Mouse (Mus musculus): Measurements from ENCODE around the gene Cdc26. TPM values are rescaled to one million over a fixed set of nuclear protein-coding genes. Genes with fewer than 3 reads are reported as not detected.

The Cdc26 gene
- total RNA-seq, 2 experiments from 2014 or later: 40.5 to 46.3 TPM

DNA sequence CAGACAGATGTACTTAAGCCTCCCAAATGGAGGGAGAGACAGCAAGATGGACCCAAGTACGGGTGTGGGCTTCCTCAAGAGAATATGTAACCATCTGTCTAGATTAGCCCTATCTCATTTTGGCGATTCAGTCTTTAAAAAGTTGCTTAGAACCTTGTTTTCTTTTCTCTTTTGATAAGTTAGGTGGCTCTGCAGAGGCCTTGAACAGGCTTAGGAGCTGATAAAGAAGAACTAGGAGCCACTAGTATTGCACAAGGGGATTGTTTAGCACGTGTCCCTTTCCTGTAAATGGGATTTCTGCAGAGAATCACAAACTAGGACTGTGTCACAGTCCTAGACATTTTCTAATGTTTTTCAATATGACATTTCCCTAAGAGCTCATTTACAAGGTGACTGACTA, 39.4 kb downstream of the Cdc26 start:
- intact Hi-C loops (cut with DNase I; ENCODE audit: low total_unique reads): no loop called here
- DNase-seq: no peak

DNA sequence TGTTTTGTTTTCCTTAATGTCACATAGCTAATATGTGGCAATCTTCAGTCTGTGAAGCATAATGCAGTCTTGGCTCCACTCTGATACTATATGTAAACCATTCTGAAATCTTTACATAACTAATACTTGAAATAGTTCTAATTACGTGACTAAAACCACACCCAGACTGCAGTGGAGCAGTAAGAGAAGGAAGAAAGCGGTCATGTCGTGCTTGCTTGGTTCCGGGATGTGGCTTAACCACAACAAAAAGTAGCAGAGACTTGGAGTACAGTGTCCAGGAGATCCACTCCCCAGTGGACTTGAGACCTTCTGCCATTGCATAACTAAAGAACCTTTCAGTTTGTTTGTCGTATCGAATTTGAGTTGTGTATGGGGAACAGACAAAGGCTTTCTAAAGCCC, 40.9 kb downstream of the Cdc26 start:
- DNase-seq: no peak
- intact Hi-C loops (cut with DNase I; ENCODE audit: low total_unique reads): no loop called here

DNA sequence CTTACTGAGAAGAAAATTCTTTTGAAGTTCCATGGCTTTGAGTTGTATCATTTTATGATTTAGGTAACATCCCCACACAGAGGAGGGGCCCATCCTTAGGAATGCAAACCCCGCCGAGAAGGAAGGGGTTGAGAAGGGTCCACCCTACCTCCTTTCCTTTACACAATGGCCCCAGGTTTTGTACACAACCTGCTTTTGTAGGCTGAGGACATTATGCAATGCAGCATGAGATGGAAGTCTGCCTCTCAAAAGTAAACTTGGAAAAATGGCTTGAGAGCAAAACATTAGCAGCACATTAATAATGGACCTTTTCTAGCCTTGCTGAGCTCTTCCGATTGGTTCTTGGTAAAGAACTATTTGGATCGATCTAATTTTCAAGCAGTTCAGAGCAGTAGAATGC, 42.2 kb downstream of the Cdc26 start:
- DNase-seq: no peak
- intact Hi-C loops (cut with DNase I; ENCODE audit: low total_unique reads): no loop called here

DNA sequence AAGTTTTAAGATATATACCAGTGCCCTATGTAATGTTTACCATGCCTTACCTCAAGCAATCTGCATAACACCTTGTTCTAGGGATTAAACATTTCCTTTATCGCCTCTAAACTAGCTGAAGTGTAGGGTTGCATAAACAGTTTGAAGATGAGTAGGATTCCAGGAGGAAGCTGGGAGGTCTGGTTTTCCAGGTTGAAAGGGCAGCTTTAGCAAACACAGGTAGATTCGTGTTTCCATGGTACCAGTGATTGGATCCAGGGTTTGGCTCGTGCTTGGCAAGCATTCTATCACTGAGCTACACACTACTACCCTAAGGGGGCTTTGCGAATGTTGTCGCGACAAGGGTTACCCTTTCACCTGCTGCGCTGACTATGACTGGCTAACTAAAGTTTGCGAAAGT, 44.1 kb downstream of the Cdc26 start:
- intact Hi-C loops (cut with DNase I; ENCODE audit: low total_unique reads): no loop called here
- DNase-seq: no peak

DNA sequence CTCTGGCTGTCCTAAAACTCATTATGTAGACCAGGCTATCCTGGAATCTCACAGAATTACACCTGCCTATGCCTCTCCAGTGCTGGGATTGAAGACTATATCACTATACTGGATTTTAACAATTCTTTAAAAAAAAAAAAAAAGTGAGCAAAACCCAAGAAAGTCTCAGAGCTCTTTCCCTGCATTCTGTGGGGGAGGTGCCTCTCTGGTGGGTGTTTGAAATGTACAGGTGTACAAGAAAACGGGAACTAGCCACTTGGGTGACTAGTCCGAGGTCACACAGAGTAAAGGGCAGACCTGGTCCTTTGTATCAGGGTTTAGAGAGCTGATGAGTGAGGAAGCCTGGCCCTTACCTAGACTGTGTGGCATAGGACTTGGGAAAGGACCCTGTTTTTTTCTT, 46.0 kb downstream of the Cdc26 start:
- intact Hi-C loops (cut with DNase I; ENCODE audit: low total_unique reads): no loop called here
- no peak for DNase-seq

DNA sequence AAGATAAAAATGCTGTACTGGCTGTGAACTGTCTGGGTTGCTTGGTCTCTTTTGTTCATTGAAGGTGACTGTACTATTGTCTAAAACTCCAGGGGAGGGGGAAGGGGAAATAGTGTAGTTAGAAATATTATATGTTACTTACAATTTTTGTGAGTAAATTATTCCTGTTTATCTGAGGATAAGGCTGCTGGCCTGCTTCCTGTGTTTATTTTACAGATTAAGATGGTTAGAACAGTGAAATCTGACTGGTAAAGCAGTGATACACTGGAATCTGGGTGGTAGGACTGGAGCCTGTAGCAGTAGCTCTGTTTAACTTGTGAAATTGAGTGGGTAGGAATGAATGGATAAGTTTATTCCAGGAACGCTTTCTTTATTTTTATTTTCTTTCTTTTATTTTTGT, 46.4 kb downstream of the Cdc26 start:
- no peak for DNase-seq
- intact Hi-C loops (cut with DNase I; ENCODE audit: low total_unique reads): no loop called here

DNA sequence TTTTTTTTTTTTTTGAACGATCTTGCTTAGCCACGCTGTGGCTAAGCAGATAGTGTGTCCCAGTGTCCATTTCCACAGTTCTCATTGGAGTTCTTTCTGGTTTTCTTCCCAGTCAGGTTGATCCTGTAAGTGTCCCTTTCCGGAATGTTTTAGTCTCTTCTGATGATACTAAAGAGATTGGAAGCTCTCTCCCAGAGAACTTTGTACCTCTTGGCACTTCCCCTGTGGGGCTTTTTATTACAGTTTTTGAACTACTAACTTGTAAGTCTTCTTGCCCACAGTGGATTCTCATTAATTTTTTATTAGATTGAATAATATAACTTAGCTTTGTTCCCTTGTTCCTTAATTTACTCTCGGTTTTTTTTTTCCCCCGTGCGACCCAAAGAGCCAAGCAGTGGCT, 46.9 kb downstream of the Cdc26 start:
- intact Hi-C loops (cut with DNase I; ENCODE audit: low total_unique reads): no loop called here
- DNase-seq: no peak

DNA sequence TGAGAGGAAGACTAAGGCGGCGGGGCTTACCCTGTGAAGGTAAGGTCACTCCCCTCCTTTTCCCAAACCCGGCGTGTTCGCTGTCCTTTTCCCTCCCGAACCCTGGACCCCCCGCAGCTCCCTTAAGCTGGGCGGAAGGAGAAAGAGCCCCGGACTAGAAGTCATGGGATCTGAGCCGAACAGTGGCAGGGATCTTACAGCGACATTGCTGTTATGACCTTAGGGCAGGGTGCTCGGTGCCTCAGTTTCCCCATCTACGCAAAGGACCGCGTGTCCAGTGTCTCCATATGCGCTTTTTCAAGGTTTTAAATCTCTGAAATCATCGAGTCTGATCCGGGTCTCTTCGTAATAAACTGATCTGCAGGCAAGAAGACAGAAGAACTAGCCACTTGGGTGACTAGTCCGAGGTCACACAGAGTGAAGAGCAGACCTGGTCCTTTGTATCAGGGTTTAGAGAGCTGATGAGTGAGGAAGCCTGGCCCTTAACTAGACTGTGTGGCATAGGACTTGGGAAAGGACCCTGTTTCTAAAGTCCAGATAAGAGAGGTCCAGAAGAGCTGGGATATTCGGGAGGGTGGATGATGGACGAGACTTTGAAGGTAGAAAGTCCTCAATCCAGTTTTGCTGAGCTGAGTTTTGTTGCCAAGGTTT, 47.5 kb downstream of the Cdc26 start:
- intact Hi-C loops (cut with DNase I; ENCODE audit: low total_unique reads): no loop called here
- no peak for DNase-seq

DNA sequence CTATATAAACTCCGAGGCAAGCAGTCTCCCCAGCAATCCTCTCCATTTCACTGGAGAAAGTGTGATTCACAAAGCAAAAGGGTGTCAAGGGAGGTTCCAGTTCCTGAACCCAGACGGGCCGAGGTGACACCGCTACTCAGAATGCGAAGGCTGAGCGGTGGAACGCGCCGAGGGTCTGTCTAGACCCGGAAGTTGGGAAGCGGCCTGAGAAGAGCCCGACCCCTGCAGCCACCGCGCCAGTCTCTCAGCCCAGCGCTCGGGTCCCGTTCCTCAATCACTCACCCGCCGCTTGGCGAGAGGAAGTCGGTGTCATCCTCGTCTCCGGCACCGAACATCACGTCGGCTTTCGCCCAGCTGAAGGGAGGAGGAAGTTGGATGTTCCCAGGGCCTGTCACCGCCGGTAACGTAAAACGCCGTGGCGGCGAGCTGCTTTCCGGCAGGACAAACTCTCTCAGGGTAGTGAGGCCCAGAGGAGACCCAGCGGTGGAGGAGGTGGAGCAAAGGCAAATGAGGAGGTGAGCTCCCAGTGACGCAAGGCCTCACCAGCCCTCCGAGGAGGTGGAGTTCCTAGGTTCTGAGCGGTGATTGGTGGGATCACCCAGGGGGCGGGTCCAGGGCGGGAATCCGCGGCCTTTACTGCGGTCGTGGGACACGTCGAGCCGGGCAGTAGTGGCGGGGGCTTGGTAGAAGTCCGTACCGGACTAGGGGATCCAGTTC, 48.2 kb downstream of the Cdc26 start, which contains the start of the genes Fkbp15 and Slc31a1:
Fkbp15 (minus strand) TSS at position 461 of the 717 bp plus-strand sequence.
Slc31a1 (plus strand) TSS at position 640 of the 717 bp plus-strand sequence.
- intact Hi-C loops (cut with DNase I; ENCODE audit: low total_unique reads): no loop called here
- DNase-seq: peak; percentile 96

DNA sequence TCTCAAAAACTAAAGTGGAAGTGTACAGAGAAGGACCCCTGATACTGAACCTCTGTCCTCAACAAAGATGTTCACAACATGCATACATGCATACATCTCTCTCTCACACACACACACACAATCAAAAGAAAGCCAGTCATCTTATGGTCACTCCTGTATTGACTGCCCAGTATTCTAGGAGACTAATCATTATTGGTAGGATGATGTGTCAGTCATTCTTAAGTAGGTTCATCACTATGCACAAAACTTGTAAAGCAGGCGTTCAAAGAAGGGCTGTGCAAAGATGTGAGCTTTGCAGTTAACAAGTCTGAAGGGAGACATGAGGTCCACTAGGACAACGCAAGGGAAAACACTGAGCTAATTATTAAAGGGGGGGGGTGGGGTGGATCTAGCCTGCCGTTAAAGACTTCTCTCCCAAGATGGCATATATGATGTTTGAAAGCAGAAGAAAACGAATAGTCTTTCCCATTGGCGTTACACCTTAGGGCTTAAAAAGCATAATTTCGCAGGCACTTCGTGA, 49.1 kb downstream of the Cdc26 start:
- intact Hi-C loops (cut with DNase I; ENCODE audit: low total_unique reads): loop anchor here (10.0 kb wide), 1 partner anchor 45 kb away; the partner anchor contains the start of genes Cdc26 and Prpf4
- no peak for DNase-seq

DNA sequence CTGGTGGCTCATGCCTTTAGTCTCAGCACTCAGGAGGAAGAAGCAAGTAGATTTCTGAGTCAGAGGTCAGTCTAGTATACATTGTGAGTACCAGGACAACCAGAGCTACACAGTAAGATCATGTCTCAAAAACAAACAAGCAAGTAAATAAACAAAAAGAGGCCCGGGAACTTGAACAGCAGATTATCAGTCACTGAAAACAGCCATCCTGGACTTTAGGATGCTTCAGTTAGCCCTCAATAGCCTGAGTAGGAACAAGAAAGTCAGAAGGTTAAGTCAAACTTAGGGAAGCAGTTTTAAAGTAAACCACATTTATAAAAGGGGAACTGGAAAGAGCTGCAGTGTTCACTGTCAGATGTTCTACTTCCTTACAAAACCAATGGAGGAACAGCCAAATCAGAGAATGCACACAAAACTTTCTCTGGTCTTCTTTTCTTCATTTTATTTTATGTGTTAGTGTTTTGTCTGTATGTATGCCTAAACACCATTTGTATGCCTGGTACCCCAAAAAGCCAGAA, 50.8 kb downstream of the Cdc26 start:
- intact Hi-C loops (cut with DNase I; ENCODE audit: low total_unique reads): loop anchor here (10.0 kb wide), 1 partner anchor 47 kb away; the partner anchor contains the start of genes Cdc26 and Prpf4

DNA sequence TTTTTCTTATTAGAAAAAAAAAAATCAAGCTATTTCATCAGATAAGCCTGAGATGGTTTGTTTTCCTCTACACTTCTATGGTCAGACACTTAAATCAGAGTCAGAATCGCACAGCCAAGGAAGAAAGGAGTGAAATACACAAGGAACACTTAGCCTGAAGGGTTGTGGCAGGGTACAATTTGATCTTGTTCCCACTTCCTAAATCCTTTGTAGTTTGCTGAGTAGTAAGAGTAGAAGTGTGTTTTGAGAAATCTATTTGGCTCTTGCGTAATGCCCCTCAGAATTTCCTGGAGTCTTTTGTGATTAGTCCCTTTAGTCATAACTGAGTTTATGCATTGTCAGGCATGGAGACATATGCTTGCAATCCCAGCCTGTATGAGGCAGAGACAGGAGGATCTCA, 59.1 kb downstream of the Cdc26 start:
- no peak for DNase-seq
- intact Hi-C loops (cut with DNase I; ENCODE audit: low total_unique reads): loop anchor here (5.0 kb wide), 1 partner anchor 158 kb away; no protein-coding TSS in a partner anchor

More for the DNA sequence above, 50.8 kb downstream of the Cdc26 start:
- no peak for DNase-seq

DNA sequence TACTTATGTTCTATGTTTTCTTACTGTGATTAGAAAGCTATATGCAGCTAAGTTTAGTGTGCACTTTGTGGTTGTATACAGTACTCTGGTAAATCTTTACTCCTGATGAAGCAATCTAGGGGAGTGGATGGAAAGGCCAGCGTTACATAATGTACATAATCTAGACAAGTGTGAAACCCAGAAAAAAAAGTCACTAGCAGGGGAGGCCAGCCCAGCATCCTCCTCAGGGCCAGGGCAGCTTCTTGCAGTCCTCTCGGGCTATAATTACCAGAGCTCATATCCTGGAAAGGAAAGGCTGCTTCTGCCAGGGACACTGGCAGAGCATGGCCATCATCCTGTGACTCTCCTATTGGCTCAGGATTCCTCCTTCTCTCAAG, 60.1 kb downstream of the Cdc26 start:
- intact Hi-C loops (cut with DNase I; ENCODE audit: low total_unique reads): loop anchor here (5.0 kb wide), 1 partner anchor 159 kb away; no protein-coding TSS in a partner anchor
- no peak for DNase-seq

DNA sequence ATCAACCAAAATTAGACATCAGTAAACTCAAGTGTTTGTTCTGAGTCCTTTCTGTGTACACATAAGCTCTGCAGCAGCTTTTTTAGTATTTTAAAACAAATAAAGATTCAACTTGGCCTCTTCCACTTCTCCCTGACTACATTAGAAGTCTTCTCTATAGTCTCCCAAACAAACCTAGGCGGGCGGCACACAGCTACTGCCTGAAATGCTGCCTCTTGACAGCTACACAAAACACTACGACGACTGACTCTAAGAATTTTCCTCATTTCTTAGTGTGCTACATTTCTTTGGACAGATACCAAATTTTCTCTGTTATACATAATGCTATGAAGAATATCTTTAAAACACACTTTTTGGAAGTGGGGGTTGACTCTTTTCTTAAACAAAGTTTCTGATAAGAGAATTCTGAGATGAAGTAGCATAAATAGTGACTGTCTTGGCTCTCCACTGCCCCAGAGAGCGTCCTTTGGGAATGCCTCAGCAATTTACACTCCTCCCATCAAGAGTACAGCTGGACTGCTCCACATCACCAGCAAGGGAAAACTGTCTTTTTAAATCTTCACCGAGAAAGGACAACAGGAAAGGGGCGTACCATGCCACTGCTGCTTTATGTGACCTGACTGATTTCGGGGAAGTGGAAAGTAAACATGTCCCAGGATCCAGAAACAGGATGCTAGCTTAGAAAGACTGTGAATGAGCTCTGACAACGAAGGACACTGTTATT, 60.7 kb downstream of the Cdc26 start:
- DNase-seq: no peak

DNA sequence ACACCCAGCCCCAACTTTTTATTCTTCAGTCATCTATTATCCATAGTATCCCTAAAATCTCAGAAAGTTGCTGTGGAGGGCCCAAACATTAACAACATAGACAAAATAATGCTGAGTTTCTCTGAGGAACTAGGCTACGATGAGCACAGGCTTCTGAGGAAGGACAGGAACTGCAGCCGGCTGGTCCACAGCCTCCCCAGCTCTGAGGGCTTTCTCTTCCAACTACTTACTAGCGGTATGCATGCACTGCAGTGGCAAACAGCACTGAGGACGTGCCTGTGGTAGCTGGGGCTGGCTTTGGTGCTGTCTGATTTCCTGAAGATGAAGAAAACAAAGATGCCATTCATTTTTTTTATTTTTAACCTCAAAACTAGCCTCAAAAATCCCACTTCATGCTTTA, 62.6 kb downstream of the Cdc26 start:
- DNase-seq: no peak
- intact Hi-C loops (cut with DNase I; ENCODE audit: low total_unique reads): loop anchor here (5.0 kb wide), 1 partner anchor 161 kb away; no protein-coding TSS in a partner anchor

More for the DNA sequence above, 60.7 kb downstream of the Cdc26 start:
- intact Hi-C loops (cut with DNase I; ENCODE audit: low total_unique reads): loop anchor here (5.0 kb wide), 1 partner anchor 160 kb away; no protein-coding TSS in a partner anchor

DNA sequence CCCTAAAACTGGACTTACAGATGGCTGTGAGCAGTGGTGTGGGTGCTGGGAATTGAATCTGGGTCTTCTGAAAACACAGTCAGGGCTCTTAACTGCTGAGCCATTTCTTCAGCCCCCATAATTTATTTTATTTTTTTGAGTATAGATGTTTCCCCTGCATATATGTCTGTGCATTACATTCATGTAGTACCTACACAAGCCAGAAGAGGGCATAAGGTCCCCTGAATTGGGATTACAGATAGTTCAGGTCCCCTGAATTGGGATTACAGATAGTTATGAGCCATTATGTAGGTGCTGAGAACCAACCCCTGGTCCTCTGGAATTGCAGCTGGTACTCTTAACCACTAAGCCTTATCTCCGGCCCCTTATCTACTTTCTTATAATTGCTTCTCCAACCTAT, 64.4 kb downstream of the Cdc26 start:
- intact Hi-C loops (cut with DNase I; ENCODE audit: low total_unique reads): no loop called here

DNA sequence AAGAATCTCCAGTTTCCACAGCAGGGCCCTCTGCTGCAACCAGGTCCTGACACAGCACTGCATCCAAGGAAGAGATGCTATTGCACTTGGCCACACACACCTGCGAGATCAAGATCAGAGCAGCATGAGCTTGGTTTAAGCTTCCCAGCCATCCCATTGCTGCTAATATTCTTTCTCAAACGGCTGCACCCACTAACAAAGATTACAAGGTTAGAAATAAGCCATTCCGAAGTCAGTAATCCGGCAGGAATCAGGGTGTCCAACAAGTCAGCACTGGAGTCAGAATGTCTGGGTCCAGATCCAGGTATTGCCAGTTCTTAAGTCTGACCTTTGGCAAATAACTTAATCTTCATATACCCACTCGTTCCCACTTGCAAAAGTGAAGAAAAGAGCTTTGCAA, 69.9 kb downstream of the Cdc26 start:
- DNase-seq: no peak
- intact Hi-C loops (cut with DNase I; ENCODE audit: low total_unique reads): no loop called here

More for the DNA sequence above, 64.4 kb downstream of the Cdc26 start:
- DNase-seq: no peak

All from gastrocnemius, postnatal 14 days (tissue).